Mouse (Mus musculus): ENCODE results near the gene Tenm2. TPM values are rescaled to one million over a fixed set of nuclear protein-coding genes. Genes with fewer than 3 reads are reported as not detected.

Gene Tenm2
- polyA plus RNA-seq, 1 experiment from 2014 or later, result 3.4 TPM

DNA sequence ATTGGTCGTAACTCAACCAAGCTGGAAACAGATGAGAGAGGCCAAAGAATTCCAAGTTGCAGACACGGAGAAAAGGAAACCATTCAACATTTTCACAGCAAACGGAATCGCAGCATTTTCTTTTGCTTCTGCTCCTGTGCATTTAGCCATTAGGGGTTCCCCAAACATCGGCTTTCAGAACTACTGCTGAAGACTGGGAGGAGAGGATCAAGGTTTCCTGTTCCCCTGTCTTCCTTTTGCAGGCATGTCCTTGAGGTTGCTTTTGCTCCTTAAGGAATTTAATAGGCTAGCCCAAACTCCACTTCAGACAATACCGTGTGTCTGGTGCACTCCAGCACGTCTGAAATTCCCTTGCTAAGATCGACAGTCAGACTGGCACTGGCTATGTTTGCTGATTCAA is 541.0 kb downstream of the Tenm2 start:
- H3K9me3 ChIP-seq (ENCODE audit: control insufficient read depth, low read length), result no peaks in the 10 kb centered on the region
- 41% methylated on average over 8 of the region's 8 CpGs for WGBS
- no peaks in the 10 kb centered on the region for H3K36me3 ChIP-seq (ENCODE audit: control insufficient read depth, insufficient read depth, low read length)
- no peaks in the 10 kb centered on the region for H3K27me3 ChIP-seq (replicated peaks; ENCODE audit: control insufficient read depth, insufficient read depth, low read length)
- H3K27ac ChIP-seq (replicated peaks; ENCODE audit: low read depth, low read length), result no peak overlapping the region
- H3K4me2 ChIP-seq (ENCODE audit: low read depth, low read length), result no peak overlapping the region
- DNase-seq (ENCODE audit: low spot score), result peak; percentile 23
- no peak overlapping the region for H3K4me3 ChIP-seq (ENCODE audit: low read depth, low read length)
- ATAC-seq (ENCODE audit: low read depth), result no peak
- no peaks in the 10 kb centered on the region for H3K4me1 ChIP-seq (ENCODE audit: control insufficient read depth, insufficient read depth, low read length)
- H3K9ac ChIP-seq (ENCODE audit: low read depth, low read length), result no peak overlapping the region

DNA sequence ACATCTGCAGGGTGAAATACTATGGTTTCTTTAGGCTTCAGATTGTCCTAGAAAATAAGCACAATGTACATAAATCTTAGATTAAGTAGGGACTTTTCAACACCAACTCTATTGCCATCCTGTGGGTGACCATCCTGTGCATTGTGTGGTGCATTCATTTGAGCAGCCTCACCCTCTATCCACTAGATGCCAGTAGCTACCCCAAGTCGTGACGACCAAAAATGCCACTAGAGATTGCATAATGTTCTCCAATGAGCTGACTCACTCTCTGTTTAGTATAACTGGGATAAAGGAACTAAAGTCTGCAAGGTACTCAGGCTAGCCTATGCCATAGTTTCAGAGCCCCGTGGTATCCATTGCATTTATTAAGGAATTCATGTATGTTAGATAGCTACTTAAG is 543.1 kb downstream of the Tenm2 start:
- no peaks in the 10 kb centered on the region for H3K36me3 ChIP-seq (ENCODE audit: control insufficient read depth, insufficient read depth, low read length)
- no peaks in the 10 kb centered on the region for H3K9me3 ChIP-seq (ENCODE audit: control insufficient read depth, low read length)
- no peak overlapping the region for H3K4me3 ChIP-seq (ENCODE audit: low read depth, low read length)
- H3K4me1 ChIP-seq (ENCODE audit: control insufficient read depth, insufficient read depth, low read length), result no peaks in the 10 kb centered on the region
- H3K27ac ChIP-seq (replicated peaks; ENCODE audit: low read depth, low read length), result no peak overlapping the region
- ATAC-seq (ENCODE audit: low read depth) (no peak), DNase-seq (ENCODE audit: low spot score) (no peak)
- WGBS, result 69% methylated on average over 3 of the region's 3 CpGs
- H3K4me2 ChIP-seq (ENCODE audit: low read depth, low read length), result no peak overlapping the region
- no peaks in the 10 kb centered on the region for H3K27me3 ChIP-seq (replicated peaks; ENCODE audit: control insufficient read depth, insufficient read depth, low read length)
- H3K9ac ChIP-seq (ENCODE audit: low read depth, low read length), result no peak overlapping the region

DNA sequence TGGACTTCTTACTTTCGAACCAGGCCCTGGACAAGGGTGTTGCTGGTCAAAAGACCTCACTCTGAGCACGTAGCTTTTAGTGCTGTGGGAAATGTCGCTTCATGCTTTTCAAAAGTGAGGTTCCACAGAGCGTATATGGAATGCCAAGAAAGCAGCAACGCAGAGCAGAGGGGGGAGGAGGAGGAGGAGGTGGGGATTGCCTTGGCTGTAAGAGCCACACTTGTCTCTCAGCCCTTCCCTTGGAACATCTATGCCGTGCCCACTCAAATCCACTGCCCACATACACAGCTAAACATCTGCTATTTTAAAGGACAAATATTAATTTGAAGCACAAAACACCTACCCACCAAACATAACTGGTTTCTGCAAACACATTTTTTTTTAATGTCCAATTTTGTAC is 544.9 kb downstream of the Tenm2 start:
- Histone ChIP-seq H3K9me3 (ENCODE audit: control insufficient read depth, low read length) (no peaks in the 10 kb centered on the region), H3K27ac (replicated peaks; ENCODE audit: low read depth, low read length) (no peak overlapping the region), H3K4me1 (ENCODE audit: control insufficient read depth, insufficient read depth, low read length) (no peaks in the 10 kb centered on the region), H3K4me3 (ENCODE audit: low read depth, low read length) (no peak overlapping the region), H3K4me2 (ENCODE audit: low read depth, low read length) (no peak overlapping the region), H3K36me3 (ENCODE audit: control insufficient read depth, insufficient read depth, low read length) (no peaks in the 10 kb centered on the region), H3K9ac (ENCODE audit: low read depth, low read length) (no peak overlapping the region), H3K27me3 (replicated peaks; ENCODE audit: control insufficient read depth, insufficient read depth, low read length) (no peaks in the 10 kb centered on the region)
- no peak for ATAC-seq (ENCODE audit: low read depth)
- 62% methylated on average over 6 of the region's 6 CpGs for WGBS
- no peak for DNase-seq (ENCODE audit: low spot score)

DNA sequence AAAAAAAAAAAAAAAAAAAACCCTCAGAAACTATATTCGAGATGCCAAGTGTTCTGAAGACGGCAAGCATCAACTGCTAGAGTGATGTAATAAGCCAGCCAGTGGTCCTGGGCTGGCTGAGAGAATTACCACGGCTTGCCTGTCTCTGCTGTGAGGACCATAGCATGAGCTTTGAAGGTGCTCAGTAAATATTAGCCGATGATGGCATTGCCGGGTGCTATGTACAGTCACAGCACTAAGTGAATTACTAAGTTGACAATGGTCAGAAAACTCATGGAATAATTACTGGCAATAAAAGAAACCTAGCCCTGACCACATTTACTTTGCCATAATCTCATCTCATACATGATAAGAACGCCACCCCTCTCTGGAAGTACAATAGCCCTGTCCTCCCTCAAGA is 549.5 kb downstream of the Tenm2 start:
- 79% methylated on average over 6 of the region's 6 CpGs for WGBS
- Histone ChIP-seq H3K4me2 (ENCODE audit: low read depth, low read length) (no peak overlapping the region), H3K4me3 (ENCODE audit: low read depth, low read length) (no peak overlapping the region), H3K27ac (replicated peaks; ENCODE audit: low read depth, low read length) (no peak overlapping the region), H3K9me3 (ENCODE audit: control insufficient read depth, low read length) (no peaks in the 10 kb centered on the region), H3K36me3 (ENCODE audit: control insufficient read depth, insufficient read depth, low read length) (no peaks in the 10 kb centered on the region), H3K27me3 (replicated peaks; ENCODE audit: control insufficient read depth, insufficient read depth, low read length) (no peaks in the 10 kb centered on the region), H3K4me1 (ENCODE audit: control insufficient read depth, insufficient read depth, low read length) (no peaks in the 10 kb centered on the region), H3K9ac (ENCODE audit: low read depth, low read length) (no peak overlapping the region)
- no peak for DNase-seq (ENCODE audit: low spot score)
- ATAC-seq (ENCODE audit: low read depth), result no peak

DNA sequence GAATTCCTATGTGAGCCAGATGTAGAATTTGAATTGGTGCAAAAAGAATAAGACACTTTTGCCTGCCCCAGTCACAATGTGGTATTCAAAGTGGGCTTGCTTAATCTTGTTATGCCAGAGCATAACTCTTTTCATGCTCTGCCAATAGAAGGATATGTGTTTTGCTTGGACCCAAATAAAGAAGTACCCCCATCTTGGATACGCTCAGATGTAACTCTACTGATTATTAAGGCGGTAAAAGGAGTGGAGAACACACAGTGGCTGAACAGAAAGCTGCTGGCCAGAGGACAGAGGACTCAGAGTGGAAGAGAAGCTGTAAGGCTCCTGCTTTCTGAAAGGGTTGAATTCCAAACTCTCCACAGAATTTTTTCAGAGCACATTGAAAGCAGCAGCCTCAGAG is 556.4 kb downstream of the Tenm2 start:
- Histone ChIP-seq H3K4me1 (ENCODE audit: control insufficient read depth, insufficient read depth, low read length) (no peaks in the 10 kb centered on the region), H3K9me3 (ENCODE audit: control insufficient read depth, low read length) (no peaks in the 10 kb centered on the region), H3K27me3 (replicated peaks; ENCODE audit: control insufficient read depth, insufficient read depth, low read length) (0 out of 2 replicates have a peak, but pooled peaks cover 2% of the 10 kb centered on the region), H3K9ac (ENCODE audit: low read depth, low read length) (no peak overlapping the region), H3K36me3 (ENCODE audit: control insufficient read depth, insufficient read depth, low read length) (no peaks in the 10 kb centered on the region), H3K4me3 (ENCODE audit: low read depth, low read length) (no peak overlapping the region), H3K27ac (replicated peaks; ENCODE audit: low read depth, low read length) (no peak overlapping the region), H3K4me2 (ENCODE audit: low read depth, low read length) (no peak overlapping the region)
- ATAC-seq (ENCODE audit: low read depth) (no peak), DNase-seq (ENCODE audit: low spot score) (no peak)
- 76% methylated on average over 2 of the region's 2 CpGs for WGBS

DNA sequence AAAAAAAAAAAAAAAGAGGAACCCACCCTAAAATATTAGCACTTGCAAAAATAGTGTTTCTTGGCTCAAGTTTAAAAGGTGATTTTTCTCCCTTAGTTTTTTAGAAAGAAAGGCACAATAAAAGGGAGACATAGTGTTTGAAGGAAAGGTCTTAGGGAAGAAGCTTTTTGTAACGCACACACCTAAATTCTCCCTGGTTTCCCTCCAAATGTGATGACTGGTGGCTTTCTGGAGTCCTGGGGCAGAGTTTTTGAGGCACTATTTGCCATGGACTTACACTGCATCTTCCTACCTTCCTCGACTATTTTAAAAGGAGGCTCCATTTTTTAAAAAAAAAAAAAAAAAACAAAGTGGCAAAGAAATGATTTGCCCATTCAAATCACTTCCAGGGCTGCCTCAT is 557.2 kb downstream of the Tenm2 start:
- Histone ChIP-seq H3K4me1 (ENCODE audit: control insufficient read depth, insufficient read depth, low read length) (no peaks in the 10 kb centered on the region), H3K9ac (ENCODE audit: low read depth, low read length) (no peak overlapping the region), H3K27ac (replicated peaks; ENCODE audit: low read depth, low read length) (no peak overlapping the region), H3K4me3 (ENCODE audit: low read depth, low read length) (peak overlapping the region; percentile 45), H3K9me3 (ENCODE audit: control insufficient read depth, low read length) (no peaks in the 10 kb centered on the region), H3K27me3 (replicated peaks; ENCODE audit: control insufficient read depth, insufficient read depth, low read length) (0 out of 2 replicates have a peak, but pooled peaks cover 2% of the 10 kb centered on the region), H3K4me2 (ENCODE audit: low read depth, low read length) (peak overlapping the region; percentile 72), H3K36me3 (ENCODE audit: control insufficient read depth, insufficient read depth, low read length) (no peaks in the 10 kb centered on the region)
- WGBS, result 31% methylated on average over 2 of the region's 2 CpGs
- ATAC-seq (ENCODE audit: low read depth) (no peak), DNase-seq (ENCODE audit: low spot score) (no peak)

DNA sequence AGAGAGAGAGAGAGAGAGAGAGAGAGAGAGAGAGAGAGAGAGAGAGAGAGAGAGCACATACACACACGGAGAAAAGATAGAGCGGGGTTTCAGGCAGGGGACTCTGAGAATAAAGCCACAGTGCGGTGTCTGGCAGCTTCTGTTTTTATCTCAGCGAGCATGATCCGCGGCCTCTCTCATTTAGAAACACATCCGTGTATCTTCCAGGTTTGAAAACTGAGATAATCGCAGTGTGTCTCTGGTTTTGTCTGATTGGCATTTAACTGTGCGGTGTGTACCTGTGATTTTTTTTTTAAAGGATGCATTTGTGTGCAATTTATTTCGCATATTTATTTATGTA is 557.7 kb downstream of the Tenm2 start:
- H3K9ac ChIP-seq (ENCODE audit: low read depth, low read length), result peak overlapping the region; percentile 63
- peak; percentile 28; the same call in 1 of the 2 replicates for ATAC-seq (ENCODE audit: low read depth)
- no peaks in the 10 kb centered on the region for H3K36me3 ChIP-seq (ENCODE audit: control insufficient read depth, insufficient read depth, low read length)
- peak overlapping the region; percentile 45 for H3K4me3 ChIP-seq (ENCODE audit: low read depth, low read length)
- no peaks in the 10 kb centered on the region for H3K9me3 ChIP-seq (ENCODE audit: control insufficient read depth, low read length)
- peak overlapping the region; percentile 72 for H3K4me2 ChIP-seq (ENCODE audit: low read depth, low read length)
- 0 out of 2 replicates have a peak, but pooled peaks cover 2% of the 10 kb centered on the region for H3K27me3 ChIP-seq (replicated peaks; ENCODE audit: control insufficient read depth, insufficient read depth, low read length)
- DNase-seq (ENCODE audit: low spot score), result peak; percentile 44
- peak overlapping the region; percentile 66 for H3K27ac ChIP-seq (replicated peaks; ENCODE audit: low read depth, low read length)
- WGBS, result 8% methylated on average over 10 of the region's 10 CpGs
- H3K4me1 ChIP-seq (ENCODE audit: control insufficient read depth, insufficient read depth, low read length), result no peaks in the 10 kb centered on the region

DNA sequence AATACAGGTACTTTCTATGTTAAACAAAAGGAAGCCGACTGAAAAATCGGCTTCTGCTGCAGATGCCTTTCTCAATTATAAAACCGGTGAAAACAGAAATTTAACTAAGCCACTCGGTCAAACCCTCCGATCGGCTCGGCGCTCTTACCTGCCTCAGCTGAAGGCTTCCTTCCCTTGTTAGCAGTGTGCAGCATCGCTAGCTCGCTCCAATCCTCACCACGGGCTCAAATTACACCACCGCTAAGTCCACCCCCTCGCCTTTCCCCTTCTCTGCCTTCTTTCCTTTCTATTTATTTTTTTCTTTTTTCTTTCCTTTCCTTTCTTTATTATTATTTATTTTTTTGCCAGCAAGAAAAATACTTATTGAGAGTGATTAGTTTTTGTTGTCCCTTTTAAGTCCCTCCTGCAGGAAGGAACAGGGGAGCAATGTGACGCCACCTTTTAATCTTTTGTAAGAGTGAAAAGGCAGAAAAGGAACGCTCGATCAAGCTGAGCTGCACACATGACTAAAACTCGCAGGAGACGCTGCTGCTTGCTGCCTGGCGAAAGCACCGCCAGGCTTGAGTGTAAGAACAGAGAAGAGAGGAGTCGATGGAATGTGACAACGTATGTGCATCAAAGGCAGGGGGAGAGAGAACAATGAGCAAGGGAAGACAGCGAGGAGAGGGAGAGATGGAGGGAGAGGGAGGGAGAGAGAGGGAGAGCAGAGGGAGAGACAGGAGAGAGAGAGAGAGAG is 558.3 kb downstream of the Tenm2 start:
- Histone ChIP-seq H3K9me3 (ENCODE audit: control insufficient read depth, low read length) (no peaks in the 10 kb centered on the region), H3K9ac (ENCODE audit: low read depth, low read length) (peak overlapping the region; percentile 63), H3K4me1 (ENCODE audit: control insufficient read depth, insufficient read depth, low read length) (no peaks in the 10 kb centered on the region), H3K4me3 (ENCODE audit: low read depth, low read length) (peak overlapping the region; percentile 45), H3K36me3 (ENCODE audit: control insufficient read depth, insufficient read depth, low read length) (no peaks in the 10 kb centered on the region), H3K4me2 (ENCODE audit: low read depth, low read length) (peak overlapping the region; percentile 72), H3K27ac (replicated peaks; ENCODE audit: low read depth, low read length) (peak overlapping the region; percentile 66), H3K27me3 (replicated peaks; ENCODE audit: control insufficient read depth, insufficient read depth, low read length) (0 out of 2 replicates have a peak, but pooled peaks cover 2% of the 10 kb centered on the region)
- under 1% methylated on average over 23 of the region's 23 CpGs for WGBS
- ATAC-seq (ENCODE audit: low read depth) (peak; percentile 94), DNase-seq (ENCODE audit: low spot score) (peak; percentile 90)

Measured in embryonic facial prominence, embryonic 14.5 days (tissue).